Mouse (Mus musculus): ENCODE measurements around the gene Gm42517. TPM values are rescaled to one million over a fixed set of nuclear protein-coding genes. Genes with fewer than 3 reads are reported as not detected.

Gene Gm42517
- total and polyA plus RNA-seq, 3 experiments: not detected

- in situ Hi-C loops (cut with MboI; ENCODE audit: low pct_ligation_motif_present, low pct_unique_long_range_greater_than_20kb, low sequenced_read_pairs): no loop called here
- Histone ChIP-seq H3K4me1 (ENCODE audit: control insufficient read depth in 1 of 2, insufficient read depth in 2 of 2) (peaks cover 2 to 23% of the 10 kb centered on the region in 2 experiments; a peak in 3 of 4 replicates), H3K4me3 (replicated peaks in 1 of 3; ENCODE audit: low read depth in 2 of 3, low read length in 2 of 3, poor library complexity in 1 of 3) (no peak overlapping the region), H3K9ac (ENCODE audit: insufficient read depth, low read depth) (no peak overlapping the region), H3K79me2 (replicated peaks; ENCODE audit: control insufficient read depth, extremely low read depth, insufficient read depth, poor library complexity, severe bottlenecking) (no peaks in the 10 kb centered on the region), H3K27ac (ENCODE audit: insufficient read depth, low read depth) (no peak overlapping the region), H3K27me3 (replicated peaks) (peaks cover 8% of the 10 kb centered on the region), H3K36me3 (replicated peaks in 1 of 2; ENCODE audit: control insufficient read depth in 1 of 2, insufficient read depth in 1 of 2, low read length in 1 of 2) (no peaks in the 10 kb centered on the region), H3K9me3 (replicated peaks; ENCODE audit: low read length) (peaks cover 2% of the 10 kb centered on the region), H3K4me2 (ENCODE audit: insufficient read depth, low read depth, poor library complexity, severe bottlenecking) (no peak overlapping the region)
- dilution Hi-C loops (cut with MboI; ENCODE audit: extremely low pct_ligation_motif_present, extremely low pct_unique_long_range_greater_than_20kb, low sequenced_read_pairs): no loop called here
- TF ChIP-seq MEF2A (IDR thresholded peaks at IDR 0.05; ENCODE audit: borderline replicate concordance, low read depth, low read length): no peak
- TF ChIP-seq RCOR1 (conservative IDR thresholded peaks at IDR 0.05; ENCODE audit: low read depth, low read length): no peak
- TF ChIP-seq JUN (IDR thresholded peaks at IDR 0.05; ENCODE audit: insufficient read depth, low read depth, low read length): no peak
- peak; percentile 77 for TF ChIP-seq MAFK (IDR thresholded peaks at IDR 0.05; ENCODE audit: insufficient replicate concordance, low read length)
- no peak for TF ChIP-seq POLR2A (IDR thresholded peaks at IDR 0.05; ENCODE audit: low read depth, low read length)
- no peak for DNase-seq (ENCODE audit: extremely low read depth)
Measured at GRCm38 (mm10) chr5:108374079-108374478, 6.4 kb upstream of the Gm42517 start.

- DNase-seq (ENCODE audit: extremely low read depth): no peak
- dilution Hi-C loops (cut with MboI; ENCODE audit: extremely low pct_ligation_motif_present, extremely low pct_unique_long_range_greater_than_20kb, low sequenced_read_pairs): no loop called here
- Histone ChIP-seq H3K27me3 (replicated peaks) (peaks cover 12% of the 10 kb centered on the region), H3K4me3 (replicated peaks in 1 of 3; ENCODE audit: low read depth in 2 of 3, low read length in 2 of 3, poor library complexity in 1 of 3) (no peak overlapping the region), H3K36me3 (replicated peaks in 1 of 2; ENCODE audit: control insufficient read depth in 1 of 2, insufficient read depth in 1 of 2, low read length in 1 of 2) (no peaks in the 10 kb centered on the region), H3K9me3 (replicated peaks; ENCODE audit: low read length) (peaks cover 21% of the 10 kb centered on the region), H3K9ac (ENCODE audit: insufficient read depth, low read depth) (no peak overlapping the region), H3K27ac (ENCODE audit: insufficient read depth, low read depth) (no peak overlapping the region), H3K79me2 (replicated peaks; ENCODE audit: control insufficient read depth, extremely low read depth, insufficient read depth, poor library complexity, severe bottlenecking) (no peaks in the 10 kb centered on the region), H3K4me2 (ENCODE audit: insufficient read depth, low read depth, poor library complexity, severe bottlenecking) (no peak overlapping the region), H3K4me1 (ENCODE audit: control insufficient read depth in 1 of 2, insufficient read depth in 2 of 2) (peaks cover 2 to 12% of the 10 kb centered on the region in 2 experiments; a peak in 3 of 4 replicates)
- in situ Hi-C loops (cut with MboI; ENCODE audit: low pct_ligation_motif_present, low pct_unique_long_range_greater_than_20kb, low sequenced_read_pairs): no loop called here
- TF ChIP-seq CHD1 (IDR thresholded peaks at IDR 0.05; ENCODE audit: low read depth, low read length) (no peak), NRF1 (IDR thresholded peaks at IDR 0.05; ENCODE audit: low read depth, low read length) (no peak), ZKSCAN1 (IDR thresholded peaks at IDR 0.05; ENCODE audit: borderline replicate concordance, low read depth, low read length) (no peak), MYC (IDR thresholded peaks at IDR 0.05; ENCODE audit: low read depth, low read length) (no peak), CHD2 (IDR thresholded peaks at IDR 0.05; ENCODE audit: low read length) (no peak), RCOR1 (conservative IDR thresholded peaks at IDR 0.05; ENCODE audit: low read depth, low read length) (no peak), HCFC1 (IDR thresholded peaks at IDR 0.05; ENCODE audit: low read depth, low read length) (no peak), GABPA (IDR thresholded peaks at IDR 0.05; ENCODE audit: insufficient replicate concordance, low read depth, low read length) (no peak), UBTF (IDR thresholded peaks at IDR 0.05; ENCODE audit: low read depth, low read length) (no peak), TBP (conservative IDR thresholded peaks at IDR 0.05; ENCODE audit: low read depth, low read length) (no peak)
Measured at GRCm38 (mm10) chr5:108369964-108370363, 2.2 kb upstream of the Gm42517 start.

All from CH12.LX (cell line).